Mouse (Mus musculus) G1E (cell line): ENCODE measurements around the gene Mybph. TPM values are rescaled to one million over a fixed set of nuclear protein-coding genes. Genes with fewer than 3 reads are reported as not detected.
A peak's percentile ranks its signal among the peaks of the same experiment; 100 is the strongest.

Experiments used
- ATAC-seq: 2 replicates; pipeline ENCODE4 v1.8.0; 2016; ENCODE audit warnings: mild to moderate bottlenecking; ENCODE audit not compliant: insufficient number of reproducible peaks, poor library complexity, low FRiP score, severe bottlenecking; ENCODE audit errors: extremely low read depth
- DNase-seq: peaks from one replicate; pipeline ENCODE4 v3.0.0; 2012; ENCODE audit warnings: low spot score
- H3K27me3 ChIP-seq: 2 replicates; pipeline ENCODE4 v1.6.1; 2012; ENCODE audit warnings: mild to moderate bottlenecking, low read length, inconsistent platforms; ENCODE audit not compliant: insufficient read depth
- H3K36me3 ChIP-seq: replicated peaks from 2 replicates; pipeline ENCODE3; 2012; ENCODE audit warnings: mild to moderate bottlenecking, inconsistent platforms
- H3K4me1 ChIP-seq: 2 replicates; pipeline ENCODE4 v1.6.1; 2012; ENCODE audit warnings: low read depth, low read length, inconsistent platforms, mixed read lengths; ENCODE audit not compliant: insufficient read depth
- H3K4me3 ChIP-seq: 2 replicates; pipeline ENCODE4 v1.5.1; 2012; ENCODE audit warnings: low read depth, mild to moderate bottlenecking, inconsistent platforms, low read length, moderate library complexity, mixed read lengths
- H3K9me3 ChIP-seq: replicated peaks from 2 replicates; pipeline ENCODE4 v1.6.1; 2012; ENCODE audit warnings: inconsistent platforms
- CTCF ChIP-seq: IDR thresholded peaks from 2 replicates; pipeline ENCODE4 v1.5.1; 2012; ENCODE audit warnings: low read depth, low read length, inconsistent platforms, mixed read lengths
- GATA1 ChIP-seq: IDR thresholded peaks from 2 replicates; pipeline ENCODE4 v1.6.1; 2012; ENCODE audit warnings: borderline replicate concordance, low read length, inconsistent platforms, mixed read lengths
- GATA2 ChIP-seq: IDR thresholded peaks from 2 replicates; pipeline ENCODE4 v1.6.1; 2012; ENCODE audit warnings: low read depth, low read length, inconsistent platforms, borderline replicate concordance
- POLR2AphosphoS5 ChIP-seq: IDR thresholded peaks from 2 replicates; pipeline ENCODE4 v1.6.1; 2012; ENCODE audit warnings: low read depth, low read length, inconsistent platforms; ENCODE audit not compliant: insufficient replicate concordance
- TAL1 ChIP-seq: conservative IDR thresholded peaks from 2 replicates; pipeline ENCODE4 v1.6.1; 2012; ENCODE audit warnings: low read depth, low read length, inconsistent platforms, mixed read lengths
- polyA plus RNA-seq: library from polyadenylated mRNA; stranded (reverse); fragments of >175 nt; gene quantifications from 2 replicates; pipeline ENCODE4 v1.2.3, GENCODE M21; 2012
- total RNA-seq, 2 experiments: library from RNA; stranded (forward) in 1 of 2; stranded (reverse) in 1 of 2; fragments of 200-1000 nt in 1 of 2; fragments of >200 nt in 1 of 2; fragmentation: Nextera tagmentation in 1 of 2; gene quantifications; 2 replicates each; pipeline ENCODE4 v1.2.3; 2014 to 2017

The Mybph gene
- total and polyA plus RNA-seq, 3 experiments, result 0.05 TPM; not detected in 2

- Histone ChIP-seq H3K27me3 (peaks cover 61% of the 10 kb centered on the region), H3K4me1 (peaks cover 10% of the 10 kb centered on the region; the same call in 1 of the 2 replicates), H3K9me3 (no peaks in the 10 kb centered on the region), H3K4me3 (no peak overlapping the region), H3K36me3 (no peaks in the 10 kb centered on the region)
- no peak for DNase-seq
- TF ChIP-seq POLR2AphosphoS5 (no peak), GATA2 (no peak), CTCF (no peak), TAL1 (no peak), GATA1 (no peak)
- no peak for ATAC-seq
Observed at GRCm38 (mm10) chr1:134197325-134197982, 4.2 kb downstream of the Mybph start.

GRCm38 (mm10) chr1:134198197-134198995 lies 5.1 kb downstream of the Mybph start:
- no peak for ATAC-seq
- no peaks in the 10 kb centered on the region for H3K9me3 ChIP-seq
- H3K27me3 ChIP-seq, result peaks cover 62% of the 10 kb centered on the region
- H3K4me1 ChIP-seq, result peaks cover 10% of the 10 kb centered on the region; the same call in 1 of the 2 replicates
- DNase-seq, result no peak
- no peaks in the 10 kb centered on the region for H3K36me3 ChIP-seq
- no peak overlapping the region for H3K4me3 ChIP-seq
- no peak for TF ChIP-seq CTCF
- no peak for TF ChIP-seq GATA1
- TF ChIP-seq TAL1, result no peak
- no peak for TF ChIP-seq POLR2AphosphoS5
- TF ChIP-seq GATA2, result no peak

GRCm38 (mm10) chr1:134200481-134200880 lies 7.2 kb downstream of the Mybph start:
- Histone ChIP-seq H3K36me3 (no peaks in the 10 kb centered on the region), H3K27me3 (peaks cover 54% of the 10 kb centered on the region), H3K4me1 (peaks cover 6% of the 10 kb centered on the region; the same call in 1 of the 2 replicates), H3K9me3 (no peaks in the 10 kb centered on the region), H3K4me3 (no peak overlapping the region)
- DNase-seq (no peak), ATAC-seq (no peak)
- TF ChIP-seq GATA1 (no peak), GATA2 (no peak), TAL1 (no peak), CTCF (no peak), POLR2AphosphoS5 (no peak)

DNA sequence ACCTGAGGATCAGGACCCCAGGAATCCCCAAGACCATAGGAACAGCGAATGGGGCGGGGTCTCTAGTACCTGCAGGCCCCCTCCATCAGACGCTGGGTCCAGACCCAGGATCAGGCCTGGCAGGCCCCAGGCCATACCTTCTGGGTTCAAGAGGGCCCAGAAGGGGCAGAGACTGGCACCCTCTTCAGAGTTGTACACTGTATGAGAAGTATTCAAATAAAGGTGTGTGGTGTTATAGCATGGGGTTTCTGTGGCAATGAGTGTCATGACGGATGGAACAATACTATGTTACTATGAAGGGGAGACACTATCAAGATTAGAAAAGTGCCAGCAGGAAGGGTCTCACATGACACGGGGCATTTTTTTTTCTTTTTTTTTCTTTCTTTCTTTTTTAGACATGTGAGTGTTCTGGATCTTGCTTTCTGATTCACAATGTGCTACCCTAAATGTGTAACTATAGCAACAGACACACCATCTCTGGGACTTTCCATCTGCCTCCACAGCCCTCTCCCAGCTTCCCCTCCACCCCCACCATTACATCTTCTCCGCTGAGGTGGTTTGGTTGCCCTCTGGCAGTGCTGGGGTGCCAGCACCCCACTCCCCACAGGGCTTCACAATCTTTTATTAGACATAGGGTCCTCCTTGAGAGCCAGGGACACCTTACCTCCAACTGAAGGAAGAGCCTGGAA lies 7.9 kb downstream of the Mybph start:
- peaks cover 52% of the 10 kb centered on the region for H3K27me3 ChIP-seq
- DNase-seq (no peak), ATAC-seq (no peak)
- 0 out of 2 replicates have a peak, but pooled peaks cover under 1% of the 10 kb centered on the region for H3K4me1 ChIP-seq
- TF ChIP-seq CTCF, result no peak
- no peak for TF ChIP-seq GATA1
- TF ChIP-seq TAL1, result no peak
- no peak for TF ChIP-seq POLR2AphosphoS5
- no peak for TF ChIP-seq GATA2
- no peaks in the 10 kb centered on the region for H3K9me3 ChIP-seq
- no peaks in the 10 kb centered on the region for H3K36me3 ChIP-seq
- H3K4me3 ChIP-seq, result no peak overlapping the region

GRCm38 (mm10) chr1:134201751-134202420 lies 8.6 kb downstream of the Mybph start:
- Histone ChIP-seq H3K4me3 (no peak overlapping the region), H3K36me3 (no peaks in the 10 kb centered on the region), H3K27me3 (peaks cover 51% of the 10 kb centered on the region), H3K9me3 (no peaks in the 10 kb centered on the region), H3K4me1 (no peaks in the 10 kb centered on the region)
- no peak for ATAC-seq
- DNase-seq, result no peak
- TF ChIP-seq GATA2, result no peak
- TF ChIP-seq POLR2AphosphoS5, result no peak
- peak; percentile 50 for TF ChIP-seq CTCF
- no peak for TF ChIP-seq GATA1
- TF ChIP-seq TAL1, result no peak
